Comparison of ENCODE assay signal across 9 mouse cellular contexts in the genomic region with DNA sequence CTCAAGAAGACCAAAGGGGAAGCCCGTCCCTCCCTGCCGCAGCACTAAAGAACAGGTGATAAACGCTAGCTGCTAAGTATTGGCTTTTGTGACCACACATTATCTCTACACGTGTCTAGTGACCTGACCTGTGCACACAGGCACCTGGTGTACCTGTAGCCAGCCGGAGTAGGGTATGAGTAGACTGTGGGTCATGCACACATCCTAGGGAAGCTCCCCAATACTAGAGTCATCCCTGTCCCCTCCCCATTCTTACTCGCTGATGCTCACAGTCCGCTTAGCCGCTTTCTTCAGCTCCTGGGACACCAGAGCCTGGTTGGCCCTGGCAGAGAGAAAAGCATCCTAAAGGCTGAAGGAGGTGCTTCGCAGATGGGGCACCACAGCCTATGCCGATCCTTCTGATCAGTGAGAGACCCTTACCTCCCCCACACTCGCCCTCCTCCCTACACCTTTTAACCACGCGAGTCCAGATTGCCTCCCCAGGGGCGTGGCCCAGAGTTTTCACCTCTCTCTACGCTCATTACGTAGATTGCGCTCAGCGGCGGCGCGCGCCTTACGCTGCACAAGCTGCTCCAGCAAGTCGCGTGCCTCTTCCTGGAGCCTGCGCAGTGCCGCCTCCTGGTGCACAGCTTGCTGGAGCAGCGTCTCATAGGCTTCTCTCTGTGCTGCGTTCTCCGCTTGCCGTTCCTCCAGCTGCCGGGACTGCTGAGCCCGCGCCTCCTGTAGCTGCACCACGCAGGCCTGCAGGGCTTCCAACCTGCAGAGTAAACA. TPM values are rescaled to one million over a fixed set of nuclear protein-coding genes. Genes with fewer than 3 reads are reported as not detected.
DNase-seq lines count a peak whose midpoint lies in the region; ATAC-seq and TF ChIP-seq lines count a peak whose summit lies in the region.
"Had no signal": no experiment of that assay in that cellular context is flagged by ENCODE, and none has a peak within 500 bp of the region (broad histone marks: within the 10 kb centered on the region; RNA-seq: fewer than 3 reads in every experiment).

No protein-coding gene starts in this region.

- H3K79me2 ChIP-seq in heart, adult 2 months (replicated peaks; ENCODE audit: control insufficient read depth, insufficient read depth, low read length), result no peaks in the 10 kb centered on the region

- no peak overlapping the region for H3K9ac ChIP-seq in heart, adult 2 months (ENCODE audit: low read depth, low read length)
- H3K9ac ChIP-seq in forebrain, embryonic 14.5 days (ENCODE audit: low read length), result peak overlapping the region; percentile 53
- H3K9ac ChIP-seq in hindbrain, embryonic 14.5 days, result peak overlapping the region; percentile 72
- peak overlapping the region; percentile 57 for H3K9ac ChIP-seq in lung, embryonic 16.5 days (ENCODE audit: low read length)

- H3K27ac ChIP-seq in heart, adult 2 months, result no peak overlapping the region
- no peak overlapping the region for H3K27ac ChIP-seq in forebrain, embryonic 14.5 days (ENCODE audit: low read depth, low read length)
- peak overlapping the region; percentile 70 for H3K27ac ChIP-seq in hindbrain, embryonic 14.5 days
- H3K27ac ChIP-seq in lung, embryonic 16.5 days (ENCODE audit: low read length), result no peak overlapping the region

- H3K4me1 ChIP-seq in heart, adult 2 months (ENCODE audit: control insufficient read depth, insufficient read depth, low read length), result peaks cover 2% of the 10 kb centered on the region; the same call in 1 of the 2 replicates
- H3K4me1 ChIP-seq in forebrain, embryonic 14.5 days (ENCODE audit: control insufficient read depth, insufficient read depth, low read length), result peaks cover 5% of the 10 kb centered on the region; the same call in 1 of the 2 replicates
- H3K4me1 ChIP-seq in hindbrain, embryonic 14.5 days (replicated peaks; ENCODE audit: control insufficient read depth, insufficient read depth, low read length), result peaks cover 10% of the 10 kb centered on the region; the same call in 1 of the 2 replicates
- peaks cover 14% of the 10 kb centered on the region for H3K4me1 ChIP-seq in lung, embryonic 16.5 days (replicated peaks; ENCODE audit: control insufficient read depth, insufficient read depth, low read length)

- H3K4me2 ChIP-seq in forebrain, embryonic 14.5 days (ENCODE audit: low read length), result peak overlapping the region; percentile 69
- peak overlapping the region; percentile 85 for H3K4me2 ChIP-seq in hindbrain, embryonic 14.5 days (replicated peaks)
- peak overlapping the region; percentile 73 for H3K4me2 ChIP-seq in lung, embryonic 16.5 days (ENCODE audit: low read depth, low read length)

- no peaks in the 10 kb centered on the region for H3K9me3 ChIP-seq in forebrain, embryonic 14.5 days (replicated peaks; ENCODE audit: control insufficient read depth, low read length)
- no peaks in the 10 kb centered on the region for H3K9me3 ChIP-seq in hindbrain, embryonic 14.5 days (ENCODE audit: control insufficient read depth, low read length)
- H3K9me3 ChIP-seq in lung, embryonic 16.5 days (ENCODE audit: control insufficient read depth, low read length), result no peaks in the 10 kb centered on the region

- no peak for TF ChIP-seq POLR2A in heart, adult 2 months (IDR thresholded peaks at IDR 0.05; ENCODE audit: insufficient read depth, low read depth, low read length)

- peak; percentile 93 for ATAC-seq in forebrain, embryonic 14.5 days
- ATAC-seq in hindbrain, embryonic 14.5 days (ENCODE audit: low FRiP score), result peak; percentile 91
- peak; percentile 80 for ATAC-seq in lung, embryonic 16.5 days (ENCODE audit: low read depth)

- no peaks in the 10 kb centered on the region for H3K27me3 ChIP-seq in heart, adult 2 months (ENCODE audit: control insufficient read depth, insufficient read depth, low read length)
- peaks cover 4% of the 10 kb centered on the region; the same call in 1 of the 2 replicates for H3K27me3 ChIP-seq in forebrain, embryonic 14.5 days (replicated peaks; ENCODE audit: control insufficient read depth, insufficient read depth, low read length)
- H3K27me3 ChIP-seq in hindbrain, embryonic 14.5 days (ENCODE audit: control insufficient read depth, insufficient read depth, low read length), result 0 out of 2 replicates have a peak, but pooled peaks cover 4% of the 10 kb centered on the region
- H3K27me3 ChIP-seq in lung, embryonic 16.5 days (ENCODE audit: control insufficient read depth, insufficient read depth, low read depth, low read length), result 0 out of 2 replicates have a peak, but pooled peaks cover 4% of the 10 kb centered on the region
- H3K27me3 ChIP-seq: CH12.LX had no signal

- TF ChIP-seq EP300 in heart, adult 2 months (IDR thresholded peaks at IDR 0.05; ENCODE audit: insufficient read depth, low read depth, low read length), result no peak

- peak; percentile 58 to 62 for DNase-seq in heart, adult 2 months
- DNase-seq in heart, adult 9 months (ENCODE audit: low spot score in 2 of 2), result no peak
- peak; percentile 96 for DNase-seq in forebrain, embryonic 14.5 days (ENCODE audit: low spot score)
- DNase-seq in hindbrain, embryonic 14.5 days (ENCODE audit: low spot score), result peak; percentile 86
- DNase-seq in layer of hippocampus, postnatal 25 days (ENCODE audit: extremely low spot score in 1 of 2, low spot score in 1 of 2), result peak; percentile 77 to 84
- DNase-seq in ovary, postnatal 14 days (ENCODE audit: low spot score), result peak; percentile 71
- peak; percentile 59 for DNase-seq in urinary bladder, adult 18-20 months (ENCODE audit: low spot score in 2 of 2)

- no peaks in the 10 kb centered on the region for H3K36me3 ChIP-seq in heart, adult 2 months (ENCODE audit: control insufficient read depth, insufficient read depth, low read length)
- no peaks in the 10 kb centered on the region for H3K36me3 ChIP-seq in forebrain, embryonic 14.5 days (ENCODE audit: control insufficient read depth, insufficient read depth, low read length)
- no peaks in the 10 kb centered on the region for H3K36me3 ChIP-seq in hindbrain, embryonic 14.5 days (replicated peaks; ENCODE audit: control insufficient read depth, insufficient read depth)
- no peaks in the 10 kb centered on the region for H3K36me3 ChIP-seq in lung, embryonic 16.5 days (ENCODE audit: control insufficient read depth, insufficient read depth, low read length)

- no peak overlapping the region for H3K4me3 ChIP-seq in heart, adult 2 months
- peak overlapping the region; percentile 29 for H3K4me3 ChIP-seq in forebrain, embryonic 14.5 days (ENCODE audit: low read depth, low read length)
- H3K4me3 ChIP-seq in hindbrain, embryonic 14.5 days (replicated peaks; ENCODE audit: low read length), result peak overlapping the region; percentile 34
- peak overlapping the region; percentile 38 for H3K4me3 ChIP-seq in lung, embryonic 16.5 days (ENCODE audit: low read length)

- intact Hi-C loops in heart, adult 2 months (cut with DNase I), result no loop called here

- WGBS in heart, adult 2 months, result 49% methylated on average over 35 of the region's 35 CpGs
- 9% methylated on average over 35 of the region's 35 CpGs for WGBS in forebrain, embryonic 14.5 days
- WGBS in hindbrain, embryonic 14.5 days, result 10% methylated on average over 35 of the region's 35 CpGs
- WGBS in lung, embryonic 16.5 days, result 9% methylated on average over 35 of the region's 35 CpGs

- TF ChIP-seq CTCF in heart, adult 2 months (IDR thresholded peaks at IDR 0.05), result peak; percentile 34

RNA-seq across cellular contexts. Expression of gene Atg16l2, which starts 5.6 kb away (rescaled TPM):
- total RNA-seq in heart, adult 2 months (2021), result 1 to 10 TPM; 7.8 to 8.9 TPM
- polyA plus RNA-seq in heart, adult 2 months (2012; rRNA removed), result 22.8 and 27.1 TPM in 2 replicates
- 13.5 and 17.8 TPM in 2 replicates for polyA plus RNA-seq in forebrain, embryonic 14.5 days (2014; fragmentation: Nextera tagmentation; extraction: Ambion mirVana)
- polyA plus RNA-seq in hindbrain, embryonic 14.5 days (2014; fragmentation: Nextera tagmentation; extraction: Ambion mirVana), result 19.3 and 21.3 TPM in 2 replicates
- total RNA-seq in layer of hippocampus, postnatal 25 days (2021), result 10 to 100 TPM; 35.1 to 36.6 TPM
- polyA plus RNA-seq in lung, embryonic 16.5 days (2015; fragmentation: Nextera tagmentation; extraction: Ambion mirVana), result 19.6 and 22.6 TPM in 2 replicates

RNA-seq across cellular contexts. Expression of gene Stard10, which starts 20.4 kb away (rescaled TPM):
- total RNA-seq in heart, adult 2 months (2021), result 10 to 100 TPM; 53.1 to 62.2 TPM
- 113 and 141 TPM in 2 replicates for polyA plus RNA-seq in heart, adult 2 months (2012; rRNA removed)
- polyA plus RNA-seq in forebrain, embryonic 14.5 days (2014; fragmentation: Nextera tagmentation; extraction: Ambion mirVana), result 8.0 and 8.1 TPM in 2 replicates
- 12.7 and 14.3 TPM in 2 replicates for polyA plus RNA-seq in hindbrain, embryonic 14.5 days (2014; fragmentation: Nextera tagmentation; extraction: Ambion mirVana)
- total RNA-seq in layer of hippocampus, postnatal 25 days (2021), result 10 to 100 TPM; 22.4 to 23.0 TPM
- polyA plus RNA-seq in lung, embryonic 16.5 days (2015; fragmentation: Nextera tagmentation; extraction: Ambion mirVana), result 43.0 and 46.5 TPM in 2 replicates

RNA-seq across cellular contexts. Expression of gene Arap1, which starts 51.4 kb away (rescaled TPM):
- total RNA-seq in heart, adult 2 months (2021), result 10 to 100 TPM; 30.1 to 32.6 TPM
- polyA plus RNA-seq in heart, adult 2 months (2012; rRNA removed), result 55.9 and 68.5 TPM in 2 replicates
- polyA plus RNA-seq in forebrain, embryonic 14.5 days (2014; fragmentation: Nextera tagmentation; extraction: Ambion mirVana), result 5.8 and 6.5 TPM in 2 replicates
- 11.3 and 11.5 TPM in 2 replicates for polyA plus RNA-seq in hindbrain, embryonic 14.5 days (2014; fragmentation: Nextera tagmentation; extraction: Ambion mirVana)
- total RNA-seq in layer of hippocampus, postnatal 25 days (2021), result 10 to 100 TPM; 13.9 to 24.2 TPM
- polyA plus RNA-seq in lung, embryonic 16.5 days (2015; fragmentation: Nextera tagmentation; extraction: Ambion mirVana), result 115 and 118 TPM in 2 replicates

Comparison
In these comparisons a context has a peak if more than half of its experiments do, and no peak if none do; other contexts are left out.
1. DNase-seq: peak in heart, adult 2 months (2 of 2), forebrain, embryonic 14.5 days (single experiment), hindbrain, embryonic 14.5 days (single experiment), layer of hippocampus, postnatal 25 days (2 of 2), ovary, postnatal 14 days (single experiment) and urinary bladder, adult 18-20 months (2 of 2); none in heart, adult 9 months (0 of 2).
2. Peak in every context shown above with its lines, with median percentiles within 50 percentile points of each other: ATAC-seq and H3K4me2 ChIP-seq.